Mouse (Mus musculus) left cerebral cortex, adult 9 months (tissue): ENCODE measurements around the gene Tmem38b.

Source experiments
- DNase-seq, 2 experiments: peaks; one replicate each; pipeline ENCODE4 v3.0.0; 2022; ENCODE audit warnings: low spot score in 2 of 2

The Tmem38b gene

GRCm38 (mm10) chr4:53828914-53829313 lies 3.1 kb downstream of the Tmem38b start:
- no peak for DNase-seq

- DNase-seq = peak in 1 of 2 experiments; percentile 20
Measured at GRCm38 (mm10) chr4:53830016-53830415, 4.2 kb downstream of the Tmem38b start.

- DNase-seq = no peak
Measured at GRCm38 (mm10) chr4:53830579-53830978, 4.7 kb downstream of the Tmem38b start.

GRCm38 (mm10) chr4:53832321-53832720 lies 6.5 kb downstream of the Tmem38b start:
- no peak for DNase-seq

- no peak for DNase-seq
Measured at GRCm38 (mm10) chr4:53836978-53837377, 11.1 kb downstream of the Tmem38b start.

GRCm38 (mm10) chr4:53840158-53840870 lies 14.5 kb downstream of the Tmem38b start:
- DNase-seq = no peak

- DNase-seq = peak in 1 of 2 experiments; percentile 40
Measured at GRCm38 (mm10) chr4:53843553-53843952, 17.7 kb downstream of the Tmem38b start.

- DNase-seq = peak in 1 of 2 experiments; percentile 37
Measured at GRCm38 (mm10) chr4:53844835-53845619, 19.2 kb downstream of the Tmem38b start.

GRCm38 (mm10) chr4:53845656-53846055 lies 19.8 kb downstream of the Tmem38b start:
- DNase-seq = no peak

GRCm38 (mm10) chr4:53846326-53846725 lies 20.5 kb downstream of the Tmem38b start:
- no peak for DNase-seq

GRCm38 (mm10) chr4:53847541-53847940 lies 21.7 kb downstream of the Tmem38b start:
- no peak for DNase-seq

GRCm38 (mm10) chr4:53848308-53848707 lies 22.5 kb downstream of the Tmem38b start:
- no peak for DNase-seq

GRCm38 (mm10) chr4:53848816-53849215 lies 23.0 kb downstream of the Tmem38b start:
- no peak for DNase-seq

- DNase-seq = no peak
Measured at GRCm38 (mm10) chr4:53849804-53850203, 24.0 kb downstream of the Tmem38b start.

- no peak for DNase-seq
Measured at GRCm38 (mm10) chr4:53853333-53853732, 27.5 kb downstream of the Tmem38b start.

GRCm38 (mm10) chr4:53859944-53860343 lies 34.1 kb downstream of the Tmem38b start:
- no peak for DNase-seq

- DNase-seq = no peak
Measured at GRCm38 (mm10) chr4:53862101-53862500, 36.3 kb downstream of the Tmem38b start.

- no peak for DNase-seq
Measured at GRCm38 (mm10) chr4:53864098-53864820, 38.4 kb downstream of the Tmem38b start.

- no peak for DNase-seq
Measured at GRCm38 (mm10) chr4:53866459-53866858, 40.6 kb downstream of the Tmem38b start.

- DNase-seq = no peak
Measured at GRCm38 (mm10) chr4:53878542-53879417, 52.9 kb downstream of the Tmem38b start.

GRCm38 (mm10) chr4:53882921-53883682 lies 57.3 kb downstream of the Tmem38b start:
- DNase-seq = no peak
